In genomic region chr15:31611027-31611426, GRCm38 (mm10) we compare ENCODE assay signal across 9 mouse cellular contexts. TPM values are rescaled to one million over a fixed set of nuclear protein-coding genes. Genes with fewer than 3 reads are reported as not detected.
DNase-seq lines count a peak whose midpoint lies in the region; ATAC-seq and TF ChIP-seq lines count a peak whose summit lies in the region.
"Had no signal": no experiment of that assay in that cellular context is flagged by ENCODE, and none has a peak within 500 bp of the region (broad histone marks: within the 10 kb centered on the region; RNA-seq: fewer than 3 reads in every experiment).

No protein-coding gene starts in this region.

- intact Hi-C loops in left cerebral cortex, adult 2 months (cut with DNase I), result loop anchor here (5.0 to 10.0 kb wide), 4 partner anchors 831 to 1121 kb away; no protein-coding TSS in a partner anchor

- no peak overlapping the region for H3K27ac ChIP-seq in left cerebral cortex, adult 2 months
- no peak overlapping the region for H3K27ac ChIP-seq in hindbrain, postnatal 0 days
- H3K27ac ChIP-seq: embryonic facial prominence, embryonic 12.5 days had no signal

- no peak overlapping the region for H3K4me2 ChIP-seq in hindbrain, postnatal 0 days (ENCODE audit: low read depth, low read length)
- H3K4me2 ChIP-seq: embryonic facial prominence, embryonic 12.5 days had no signal

- H3K4me3 ChIP-seq in left cerebral cortex, adult 2 months, result no peak overlapping the region
- H3K4me3 ChIP-seq in hindbrain, postnatal 0 days (ENCODE audit: low read length), result no peak overlapping the region
- H3K4me3 ChIP-seq: embryonic facial prominence, embryonic 12.5 days had no signal

- ATAC-seq in cerebellum, adult (ENCODE audit: insufficient number of reproducible peaks, low FRiP score, low TSS enrichment), result peak; percentile 39; the same call in 1 of the 2 replicates
- peak; percentile 75; the same call in 1 of the 2 replicates for ATAC-seq in hindbrain, postnatal 0 days

- no peaks in the 10 kb centered on the region for H3K27me3 ChIP-seq in hindbrain, postnatal 0 days (ENCODE audit: insufficient read depth, low read length)
- H3K27me3 ChIP-seq: embryonic facial prominence, embryonic 12.5 days had no signal

- peak; percentile 60 for TF ChIP-seq CTCF in left cerebral cortex, adult 2 months (IDR thresholded peaks at IDR 0.05)
- TF ChIP-seq CTCF in hindbrain, postnatal 0 days (IDR thresholded peaks at IDR 0.05; ENCODE audit: low read depth), result peak; percentile 75

- no peaks in the 10 kb centered on the region for H3K9me3 ChIP-seq in hindbrain, postnatal 0 days (ENCODE audit: low read length)
- H3K9me3 ChIP-seq: embryonic facial prominence, embryonic 12.5 days had no signal

- WGBS in hindbrain, postnatal 0 days, result 48% methylated on average over 3 of the region's 3 CpGs

- no peaks in the 10 kb centered on the region for H3K36me3 ChIP-seq in hindbrain, postnatal 0 days (ENCODE audit: insufficient read depth, low read length)
- H3K36me3 ChIP-seq: embryonic facial prominence, embryonic 12.5 days had no signal

- H3K9ac ChIP-seq in hindbrain, postnatal 0 days (replicated peaks; ENCODE audit: low read length), result no peak overlapping the region
- H3K9ac ChIP-seq: embryonic facial prominence, embryonic 12.5 days had no signal

- H3K4me1 ChIP-seq in hindbrain, postnatal 0 days (ENCODE audit: insufficient read depth, low read length), result no peaks in the 10 kb centered on the region

- DNase-seq in cerebellum, adult 11-12 months, result no peak
- DNase-seq in left cerebral cortex, adult 2 months (ENCODE audit: extremely low spot score in 1 of 2, low spot score in 2 of 2), result no peak
- DNase-seq in left cerebral cortex, adult 9 months (ENCODE audit: low spot score in 2 of 2), result no peak
- DNase-seq in adrenal gland, postnatal 25 days, result peak; percentile 73
- DNase-seq in hindbrain, postnatal 0 days (ENCODE audit: low spot score), result peak; percentile 73
- no peak for DNase-seq in Muller cell, postnatal 12 days (ENCODE audit: inconsistent ontology term)
- DNase-seq in layer of hippocampus, adult 9-10 months (ENCODE audit: low spot score), result no peak

RNA-seq across cellular contexts. Expression of gene Fam173b, which starts 9.4 kb away (rescaled TPM):
- 10 to 100 TPM; 11.3 to 12.1 TPM for total RNA-seq in left cerebral cortex, adult 2 months (2021)
- 24.7 and 29.0 TPM in 2 replicates for total RNA-seq in adrenal gland, postnatal 25 days (2021)
- 7.4 and 12.5 TPM in 2 replicates for total RNA-seq in hindbrain, postnatal 0 days (2014; rRNA removed)
- polyA plus RNA-seq in hindbrain, postnatal 0 days (2015; fragmentation: Nextera tagmentation; extraction: Ambion mirVana), result 8.2 and 8.9 TPM in 2 replicates

RNA-seq across cellular contexts. Expression of gene Cct5, which starts 9.4 kb away (rescaled TPM):
- 100 to 1,000 TPM; 173 to 182 TPM for total RNA-seq in left cerebral cortex, adult 2 months (2021)
- 301 and 333 TPM in 2 replicates for total RNA-seq in adrenal gland, postnatal 25 days (2021)
- total RNA-seq in hindbrain, postnatal 0 days (2014; rRNA removed), result 251 and 279 TPM in 2 replicates
- 416 and 423 TPM in 2 replicates for polyA plus RNA-seq in hindbrain, postnatal 0 days (2015; fragmentation: Nextera tagmentation; extraction: Ambion mirVana)

RNA-seq across cellular contexts. Expression of gene Cmbl, which starts 45.8 kb away (rescaled TPM):
- 10 to 100 TPM; 15.7 to 17.9 TPM for total RNA-seq in left cerebral cortex, adult 2 months (2021)
- 180 and 181 TPM in 2 replicates for total RNA-seq in adrenal gland, postnatal 25 days (2021)
- 15.2 and 21.2 TPM in 2 replicates for total RNA-seq in hindbrain, postnatal 0 days (2014; rRNA removed)
- polyA plus RNA-seq in hindbrain, postnatal 0 days (2015; fragmentation: Nextera tagmentation; extraction: Ambion mirVana), result 22.7 and 24.9 TPM in 2 replicates

Comparison
In these comparisons a context has a peak if more than half of its experiments do, and no peak if none do; other contexts are left out.
1. DNase-seq: peak in adrenal gland, postnatal 25 days (single experiment) and hindbrain, postnatal 0 days (single experiment); none in cerebellum, adult 11-12 months (single experiment), left cerebral cortex, adult 2 months (0 of 2), left cerebral cortex, adult 9 months (0 of 2), Muller cell, postnatal 12 days (single experiment) and layer of hippocampus, adult 9-10 months (single experiment).